Mouse (Mus musculus): ENCODE data around the gene 1700012B07Rik. TPM values are rescaled to one million over a fixed set of nuclear protein-coding genes. Genes with fewer than 3 reads are reported as not detected.

The 1700012B07Rik gene
- 0.39 TPM for polyA plus RNA-seq (2017; shearing (Covaris generic))

GRCm38 (mm10) chr11:109827946-109828345, at the start of gene 1700012B07Rik:
1700012B07Rik (minus strand) TSS chr11:109828046.

Other genes with a start within 250 kb of the 1700012B07Rik start
- gene Wipi1, start 216.1 kb downstream of the 1700012B07Rik start, polyA plus RNA-seq (2017; shearing (Covaris generic)): 0.11 TPM
- gene Prkar1a, start 178.6 kb downstream of the 1700012B07Rik start, polyA plus RNA-seq (2017; shearing (Covaris generic)): 428 TPM
- 2.7 TPM for gene Fam20a, start 105.8 kb downstream of the 1700012B07Rik start, polyA plus RNA-seq (2017; shearing (Covaris generic))
- gene Abca8b, start 167.8 kb upstream of the 1700012B07Rik start, polyA plus RNA-seq (2017; shearing (Covaris generic)): not detected